ENCODE assay signal across 9 mouse cellular contexts in genomic region chr8:90000899-90001640, GRCm38 (mm10).
DNase-seq lines count a peak whose midpoint lies in the region; ATAC-seq and TF ChIP-seq lines count a peak whose summit lies in the region.
"Had no signal": no experiment of that assay in that cellular context is flagged by ENCODE, and none has a peak within 500 bp of the region (broad histone marks: within the 10 kb centered on the region; RNA-seq: fewer than 3 reads in every experiment).

No protein-coding gene starts in this region.

- H3K9ac ChIP-seq in kidney, embryonic 14.5 days (ENCODE audit: low read depth, low read length), result no peak overlapping the region
- no peak overlapping the region for H3K9ac ChIP-seq in liver, postnatal 0 days (replicated peaks)
- H3K9ac ChIP-seq: stomach, embryonic 15.5 days had no signal

- no peak overlapping the region for H3K4me2 ChIP-seq in kidney, embryonic 14.5 days (replicated peaks; ENCODE audit: low read depth, low read length)
- no peak overlapping the region for H3K4me2 ChIP-seq in liver, postnatal 0 days (ENCODE audit: low read depth, low read length)
- H3K4me2 ChIP-seq: stomach, embryonic 15.5 days had no signal

- no peaks in the 10 kb centered on the region for H3K4me1 ChIP-seq in kidney, embryonic 14.5 days (ENCODE audit: control insufficient read depth, insufficient read depth, low read length)
- H3K4me1 ChIP-seq in liver, postnatal 0 days (ENCODE audit: insufficient read depth), result no peaks in the 10 kb centered on the region
- H3K4me1 ChIP-seq: stomach, embryonic 15.5 days had no signal

- WGBS in kidney, embryonic 14.5 days, result 45% methylated on average over 15 of the region's 15 CpGs
- WGBS in liver, postnatal 0 days (ENCODE audit: insufficient replicate concordance), result 38% methylated on average over 15 of the region's 15 CpGs

- H3K4me3 ChIP-seq in kidney, embryonic 14.5 days (ENCODE audit: low read length), result no peak overlapping the region
- H3K4me3 ChIP-seq in liver, postnatal 0 days (ENCODE audit: low read depth, low read length), result no peak overlapping the region
- H3K4me3 ChIP-seq: stomach, embryonic 15.5 days had no signal

- no peaks in the 10 kb centered on the region for H3K27me3 ChIP-seq in kidney, embryonic 14.5 days (ENCODE audit: control insufficient read depth, insufficient read depth, low read length)
- no peaks in the 10 kb centered on the region for H3K27me3 ChIP-seq in liver, postnatal 0 days (ENCODE audit: insufficient read depth, low read length)
- H3K27me3 ChIP-seq: stomach, embryonic 15.5 days had no signal

- no peak overlapping the region for H3K27ac ChIP-seq in kidney, embryonic 14.5 days (ENCODE audit: low read depth, low read length)
- no peak overlapping the region for H3K27ac ChIP-seq in liver, postnatal 0 days (ENCODE audit: low read depth)
- H3K27ac ChIP-seq: stomach, embryonic 15.5 days had no signal

- peak; percentile 79 for DNase-seq in kidney, adult 18-20 months
- DNase-seq in cerebellum, adult 18-20 months, result peak; percentile 71 to 82
- DNase-seq in frontal cortex, postnatal 25 days (ENCODE audit: low spot score in 2 of 2), result peak; percentile 76 to 83
- peak; percentile 78 for DNase-seq in kidney, postnatal 14 days
- DNase-seq in liver, postnatal 0 days, result peak; percentile 69
- DNase-seq in ovary, postnatal 14 days (ENCODE audit: low spot score), result peak; percentile 77
- peak; percentile 34 to 48 for DNase-seq in thymus, postnatal 36 days

- no peak for ATAC-seq in kidney, embryonic 14.5 days (ENCODE audit: low FRiP score, low TSS enrichment)
- no peak for ATAC-seq in liver, postnatal 0 days

- H3K9me3 ChIP-seq in kidney, embryonic 14.5 days (ENCODE audit: control insufficient read depth, low read length), result no peaks in the 10 kb centered on the region
- H3K9me3 ChIP-seq in liver, postnatal 0 days (ENCODE audit: low read length), result no peaks in the 10 kb centered on the region
- H3K9me3 ChIP-seq: stomach, embryonic 15.5 days had no signal

- no peaks in the 10 kb centered on the region for H3K36me3 ChIP-seq in kidney, embryonic 14.5 days (ENCODE audit: control insufficient read depth, insufficient read depth, low read length)
- H3K36me3 ChIP-seq in liver, postnatal 0 days (replicated peaks; ENCODE audit: insufficient read depth, low read length), result no peaks in the 10 kb centered on the region
- H3K36me3 ChIP-seq: stomach, embryonic 15.5 days had no signal

- TF ChIP-seq CTCF in liver, postnatal 0 days (IDR thresholded peaks at IDR 0.05; ENCODE audit: low read depth), result peak; percentile 85

- TF ChIP-seq EP300 in liver, postnatal 0 days (IDR thresholded peaks at IDR 0.05; ENCODE audit: low read depth), result no peak
